Mouse (Mus musculus) olfactory bulb, adult 2 months (tissue): ENCODE measurements around the gene Mrpl19.

Experiments used
- CTCF ChIP-seq: fragments of 200-500 bp; IDR thresholded peaks from 2 replicates; pipeline ENCODE4 v1.5.1; 2012; ENCODE audit warnings: low read depth, mild to moderate bottlenecking, low read length, moderate library complexity; ENCODE audit not compliant: insufficient read depth
- POLR2A ChIP-seq: fragments of 200-500 bp; IDR thresholded peaks from 2 replicates; pipeline ENCODE4 v1.6.1; 2012; ENCODE audit warnings: mild to moderate bottlenecking, low read depth, low read length, moderate library complexity; ENCODE audit not compliant: insufficient read depth

GRCm38 (mm10) chr6:81911244-81911643 is 54.5 kb downstream of the Mrpl19 start:
- TF ChIP-seq POLR2A (no peak), CTCF (no peak)
